Mouse (Mus musculus) CH12.LX (cell line): ENCODE measurements around the gene Irf2bp2. TPM values are rescaled to one million over a fixed set of nuclear protein-coding genes. Genes with fewer than 3 reads are reported as not detected.

Source experiments
- DNase-seq: peaks from one replicate; pipeline ENCODE4 v3.0.0-alpha.2; 2013; ENCODE audit errors: extremely low read depth
- H3K27ac ChIP-seq: 2 replicates; pipeline ENCODE4 v1.5.1; 2012; ENCODE audit warnings: low read depth, mild to moderate bottlenecking, control low read depth, moderate library complexity; ENCODE audit not compliant: insufficient read depth
- H3K27me3 ChIP-seq: replicated peaks from 2 replicates; pipeline ENCODE3; 2012; ENCODE audit warnings: inconsistent platforms
- H3K36me3 ChIP-seq, 2 experiments: replicated peaks in 1 of 2; 2 replicates each; pipeline versions ENCODE3 to v1.6.1; 2012; ENCODE audit warnings: inconsistent platforms in 1 of 2, low read length in 1 of 2, mild to moderate bottlenecking in 1 of 2, mixed read lengths in 1 of 2, moderate library complexity in 1 of 2; ENCODE audit not compliant: control insufficient read depth in 1 of 2, insufficient read depth in 1 of 2
- H3K4me1 ChIP-seq, 2 experiments: 2 replicates each; pipeline ENCODE4 v1.6.1; 2012; ENCODE audit warnings: inconsistent platforms in 1 of 2, moderate library complexity in 1 of 2; ENCODE audit not compliant: insufficient read depth in 2 of 2, control insufficient read depth in 1 of 2
- H3K4me2 ChIP-seq: 2 replicates; pipeline ENCODE4 v1.6.1; 2012; ENCODE audit warnings: low read depth, mild to moderate bottlenecking, control low read depth; ENCODE audit not compliant: poor library complexity, insufficient read depth, severe bottlenecking
- H3K4me3 ChIP-seq, 3 experiments: fragments of 150-350 bp in 1 of 3; sonication (generic) in 1 of 3; replicated peaks in 1 of 3; 2 replicates each; pipeline versions ENCODE3 to v1.5.1; 2011 to 2012; ENCODE audit warnings: low read depth in 2 of 3, low read length in 2 of 3, mild to moderate bottlenecking in 2 of 3, moderate library complexity in 2 of 3, control low read depth in 1 of 3, improper control_type of control experiment in 1 of 3, inconsistent platforms in 1 of 3, mixed read lengths in 1 of 3; ENCODE audit not compliant: poor library complexity in 1 of 3
- H3K79me2 ChIP-seq: replicated peaks from 2 replicates; pipeline ENCODE4 v1.6.1; 2012; ENCODE audit warnings: mild to moderate bottlenecking, moderate library complexity; ENCODE audit not compliant: control insufficient read depth, poor library complexity, insufficient read depth, severe bottlenecking; ENCODE audit errors: extremely low read depth
- H3K9ac ChIP-seq: 2 replicates; pipeline ENCODE4 v1.6.1; 2012; ENCODE audit warnings: low read depth, mild to moderate bottlenecking, control low read depth, moderate library complexity; ENCODE audit not compliant: insufficient read depth
- H3K9me3 ChIP-seq: replicated peaks from 2 replicates; pipeline ENCODE3; 2012; ENCODE audit warnings: low read length, inconsistent platforms, mixed read lengths
- CHD1 ChIP-seq: IDR thresholded peaks from 2 replicates; pipeline ENCODE4 v1.6.1; 2012; ENCODE audit warnings: low read depth, low read length, improper control_type of control experiment, inconsistent platforms
- E2F4 ChIP-seq: IDR thresholded peaks from 2 replicates; pipeline ENCODE4 v1.6.1; 2011; ENCODE audit warnings: low read depth, low read length, improper control_type of control experiment; ENCODE audit not compliant: insufficient replicate concordance
- EP300 ChIP-seq: IDR thresholded peaks from 2 replicates; pipeline ENCODE4 v1.6.1; 2011; ENCODE audit warnings: low read length, improper control_type of control experiment
- JUN ChIP-seq: IDR thresholded peaks from 2 replicates; pipeline ENCODE4 v1.6.1; 2011; ENCODE audit warnings: low read depth, mild to moderate bottlenecking, low read length, improper control_type of control experiment, moderate library complexity; ENCODE audit not compliant: insufficient read depth
- JUND ChIP-seq: conservative IDR thresholded peaks from 2 replicates; pipeline ENCODE4 v1.6.1; 2011; ENCODE audit warnings: low read depth, low read length, improper control_type of control experiment
- MAX ChIP-seq: IDR thresholded peaks from 2 replicates; pipeline ENCODE4 v1.6.1; 2011; ENCODE audit warnings: low read length, improper control_type of control experiment
- MAZ ChIP-seq: IDR thresholded peaks from 2 replicates; pipeline ENCODE4 v1.6.1; 2012; ENCODE audit warnings: low read depth, mild to moderate bottlenecking, inconsistent platforms, low read length, improper control_type of control experiment, moderate library complexity
- MEF2A ChIP-seq: IDR thresholded peaks from 2 replicates; pipeline ENCODE4 v1.6.1; 2014; ENCODE audit warnings: low read depth, mild to moderate bottlenecking, inconsistent platforms, low read length, improper control_type of control experiment, borderline replicate concordance
- MXI1 ChIP-seq: IDR thresholded peaks from 2 replicates; pipeline ENCODE4 v1.6.1; 2011; ENCODE audit warnings: mild to moderate bottlenecking, low read depth, low read length, improper control_type of control experiment
- MYC ChIP-seq: IDR thresholded peaks from 2 replicates; pipeline ENCODE4 v1.6.1; 2011; ENCODE audit warnings: low read depth, mild to moderate bottlenecking, improper control_type of control experiment, low read length
- NELFE ChIP-seq: IDR thresholded peaks from 2 replicates; pipeline ENCODE4 v1.6.1; 2011; ENCODE audit warnings: low read depth, low read length, improper control_type of control experiment
- NRF1 ChIP-seq: IDR thresholded peaks from 2 replicates; pipeline ENCODE4 v1.6.1; 2014; ENCODE audit warnings: low read depth, mild to moderate bottlenecking, inconsistent platforms, low read length, improper control_type of control experiment, moderate library complexity
- POLR2A ChIP-seq: IDR thresholded peaks from 2 replicates; pipeline ENCODE4 v1.6.1; 2011; ENCODE audit warnings: low read depth, mild to moderate bottlenecking, improper control_type of control experiment, low read length
- RAD21 ChIP-seq: IDR thresholded peaks from 2 replicates; pipeline ENCODE4 v1.6.1; 2011; ENCODE audit warnings: low read depth, mild to moderate bottlenecking, low read length, improper control_type of control experiment, moderate library complexity
- RCOR1 ChIP-seq: conservative IDR thresholded peaks from 2 replicates; pipeline ENCODE4 v1.6.1; 2012; ENCODE audit warnings: low read depth, mild to moderate bottlenecking, inconsistent platforms, low read length, improper control_type of control experiment
- SMC3 ChIP-seq: IDR thresholded peaks from 2 replicates; pipeline ENCODE4 v1.6.1; 2011; ENCODE audit warnings: low read depth, low read length, improper control_type of control experiment
- TCF12 ChIP-seq: IDR thresholded peaks from 2 replicates; pipeline ENCODE4 v1.6.1; 2014; ENCODE audit warnings: low read depth, mild to moderate bottlenecking, inconsistent platforms, low read length, improper control_type of control experiment
- UBTF ChIP-seq: IDR thresholded peaks from 2 replicates; pipeline ENCODE4 v1.6.1; 2012; ENCODE audit warnings: low read depth, mild to moderate bottlenecking, inconsistent platforms, low read length, improper control_type of control experiment, moderate library complexity
- USF2 ChIP-seq: conservative IDR thresholded peaks from 2 replicates; pipeline ENCODE4 v1.6.1; 2011; ENCODE audit warnings: low read depth, low read length, improper control_type of control experiment
- ZNF384 ChIP-seq: IDR thresholded peaks from 2 replicates; pipeline ENCODE4 v1.6.1; 2012; ENCODE audit warnings: low read depth, low read length, improper control_type of control experiment, inconsistent platforms
- dilution Hi-C: fragments of 300-500 bp; cut with MboI; formaldehyde crosslinking; loops from 2 replicates; pipeline ENCODE4 v1.14.3; 2020; ENCODE audit warnings: low sequenced_read_pairs; ENCODE audit not compliant: extremely low pct_unique_long_range_greater_than_20kb, extremely low pct_ligation_motif_present
- in situ Hi-C: fragments of 300-500 bp; cut with MboI; formaldehyde crosslinking; loops from 3 replicates; pipeline ENCODE4 v1.14.3; 2019; ENCODE audit warnings: low sequenced_read_pairs, low pct_ligation_motif_present, low pct_unique_long_range_greater_than_20kb, mixed read lengths
- polyA plus RNA-seq: library from polyadenylated mRNA; unstranded; fragments of >175 nt; gene quantifications from 2 replicates; pipeline ENCODE4 v1.2.1, GENCODE M21; 2012; ENCODE audit warnings: low read depth; ENCODE audit not compliant: insufficient read length
- total RNA-seq, 2 experiments: library from RNA; depleted of rRNA; stranded (reverse); fragments of 300-350 nt in 1 of 2; fragments of >200 nt in 1 of 2; gene quantifications; 2 replicates each; pipeline ENCODE4 v1.2.3; 2012 to 2014

The Irf2bp2 gene
- total and polyA plus RNA-seq, 3 experiments: 19.9 to 31.2 (median 28.6) TPM

- no peak for DNase-seq
- Histone ChIP-seq H3K27ac (no peak overlapping the region), H3K36me3 (no peaks in the 10 kb centered on the region), H3K4me2 (no peak overlapping the region), H3K9me3 (no peaks in the 10 kb centered on the region), H3K9ac (no peak overlapping the region), H3K79me2 (no peaks in the 10 kb centered on the region), H3K27me3 (no peaks in the 10 kb centered on the region), H3K4me3 (no peak overlapping the region), H3K4me1 (peaks cover 18 to 45% of the 10 kb centered on the region in 2 experiments)
- dilution Hi-C loops (no loop called here), in situ Hi-C loops (no loop called here)
- TF ChIP-seq MEF2A (no peak), JUN (no peak), JUND (no peak), TCF12 (no peak), NELFE (no peak), RAD21 (no peak), NRF1 (no peak), RCOR1 (no peak), MYC (no peak), POLR2A (no peak), USF2 (no peak), SMC3 (no peak), EP300 (no peak), MAX (no peak), E2F4 (no peak), MAZ (no peak), MXI1 (no peak), ZNF384 (no peak)
Observed at GRCm38 (mm10) chr8:126570521-126571040, 23.2 kb downstream of the Irf2bp2 start.

DNA sequence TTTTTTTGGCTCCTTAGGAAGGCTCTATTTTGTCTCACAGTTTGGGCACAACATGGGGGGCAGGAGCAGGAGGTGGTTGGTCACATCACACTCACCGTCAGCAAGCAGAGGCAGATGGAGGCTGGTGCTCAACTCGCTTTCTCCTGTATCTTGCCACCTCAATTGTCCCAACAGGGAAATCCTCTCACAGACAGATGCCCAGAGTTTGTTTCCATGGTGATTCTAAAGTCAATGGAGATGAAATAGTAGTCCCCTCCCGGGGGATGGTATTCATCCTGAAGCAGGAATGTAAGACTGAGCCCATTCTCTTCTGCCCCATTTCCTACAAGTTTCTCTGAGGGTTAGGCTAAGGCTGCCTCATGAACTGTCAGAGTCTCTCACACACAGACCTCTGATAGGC, 23.7 kb downstream of the Irf2bp2 start:
- no peak overlapping the region for H3K4me2 ChIP-seq
- H3K4me1 ChIP-seq: peaks cover 18 to 46% of the 10 kb centered on the region in 2 experiments
- H3K36me3 ChIP-seq: no peaks in the 10 kb centered on the region
- no peak for DNase-seq
- no peak overlapping the region for H3K9ac ChIP-seq
- H3K4me3 ChIP-seq: no peak overlapping the region
- H3K79me2 ChIP-seq: no peaks in the 10 kb centered on the region
- no peaks in the 10 kb centered on the region for H3K27me3 ChIP-seq
- dilution Hi-C loops (no loop called here), in situ Hi-C loops (no loop called here)
- TF ChIP-seq UBTF: no peak
- TF ChIP-seq MYC: no peak
- no peak for TF ChIP-seq CHD1
- TF ChIP-seq JUND: no peak
- no peak for TF ChIP-seq NELFE
- no peaks in the 10 kb centered on the region for H3K9me3 ChIP-seq
- no peak overlapping the region for H3K27ac ChIP-seq
